Mouse (Mus musculus) inflammation-experienced regulatory T-cells, adult 6 months (primary cell): ENCODE data around the gene Rsph9. TPM values are rescaled to one million over a fixed set of nuclear protein-coding genes. Genes with fewer than 3 reads are reported as not detected.

Source experiments
- ATAC-seq: one replicate; pipeline ENCODE4 v1.8.0; 2017
- polyA plus RNA-seq, 3 experiments: library from polyadenylated mRNA; unstranded; fragments of 100-300 nt; shearing (Covaris generic); gene quantifications; one replicate each; pipeline ENCODE4 v1.2.1; 2017

Gene Rsph9
- 1 to 10 TPM in 2 of 3 experiments, under 1 TPM in 1; 0.94 to 2.3 (median 1.3) TPM for polyA plus RNA-seq

- ATAC-seq, result peak; percentile 99
Measured at GRCm38 (mm10) chr17:46143578-46144423, at the start of gene Rsph9. TSS of gene Rsph9 (minus strand) at chr17:46144216.

- no peak for ATAC-seq
Measured at GRCm38 (mm10) chr17:46188829-46189228, 44.8 kb upstream of the Rsph9 start.

GRCm38 (mm10) chr17:46182273-46182672 is 38.3 kb upstream of the Rsph9 start:
- ATAC-seq, result no peak

- ATAC-seq, result peak; percentile 80
Measured at GRCm38 (mm10) chr17:46170538-46170937, 26.5 kb upstream of the Rsph9 start.

GRCm38 (mm10) chr17:46168768-46169167 is 24.8 kb upstream of the Rsph9 start:
- no peak for ATAC-seq

- ATAC-seq, result no peak
Measured at GRCm38 (mm10) chr17:46168318-46168717, 24.3 kb upstream of the Rsph9 start.

- no peak for ATAC-seq
Measured at GRCm38 (mm10) chr17:46167014-46167413, 23.0 kb upstream of the Rsph9 start.

GRCm38 (mm10) chr17:46166270-46166669 is 22.3 kb upstream of the Rsph9 start:
- no peak for ATAC-seq

- ATAC-seq, result no peak
Measured at GRCm38 (mm10) chr17:46165460-46165859, 21.4 kb upstream of the Rsph9 start.

- no peak for ATAC-seq
Measured at GRCm38 (mm10) chr17:46164791-46165190, 20.8 kb upstream of the Rsph9 start.

- ATAC-seq, result no peak
Measured at GRCm38 (mm10) chr17:46164301-46164700, 20.3 kb upstream of the Rsph9 start.

- peak; percentile 56 for ATAC-seq
Measured at GRCm38 (mm10) chr17:46162951-46163421, 19.0 kb upstream of the Rsph9 start.

- ATAC-seq, result no peak
Measured at GRCm38 (mm10) chr17:46162551-46162950, 18.5 kb upstream of the Rsph9 start.

- ATAC-seq, result no peak
Measured at GRCm38 (mm10) chr17:46161710-46162109, 17.7 kb upstream of the Rsph9 start.

GRCm38 (mm10) chr17:46161179-46161578 is 17.2 kb upstream of the Rsph9 start:
- ATAC-seq, result no peak

GRCm38 (mm10) chr17:46160686-46161085 is 16.7 kb upstream of the Rsph9 start, which contains the start of gene Gtpbp2:
TSS of gene Gtpbp2 (plus strand) at chr17:46161032.
- peak; percentile 88 for ATAC-seq

GRCm38 (mm10) chr17:46160090-46160662 is 16.2 kb upstream of the Rsph9 start:
- peak; percentile 52 for ATAC-seq

- ATAC-seq, result no peak
Measured at GRCm38 (mm10) chr17:46159236-46159635, 15.2 kb upstream of the Rsph9 start.

- ATAC-seq, result no peak
Measured at GRCm38 (mm10) chr17:46157131-46157530, 13.1 kb upstream of the Rsph9 start.

- no peak for ATAC-seq
Measured at GRCm38 (mm10) chr17:46156680-46157079, 12.7 kb upstream of the Rsph9 start.

- no peak for ATAC-seq
Measured at GRCm38 (mm10) chr17:46154336-46154735, 10.3 kb upstream of the Rsph9 start.

- peak; percentile 96 for ATAC-seq
Measured at GRCm38 (mm10) chr17:46152847-46153782, 9.1 kb upstream of the Rsph9 start, which contains the start of gene Mad2l1bp. TSS of gene Mad2l1bp (minus strand) at chr17:46153553.

GRCm38 (mm10) chr17:46139872-46140271 is 4.1 kb downstream of the Rsph9 start:
- ATAC-seq, result no peak
